Mouse (Mus musculus): ENCODE results near the gene Grk1.

GRCm38 (mm10) chr8:13427351-13427750 lies 22.5 kb downstream of the Grk1 start:
- no peak for TF ChIP-seq POLR2A (IDR thresholded peaks at IDR 0.05; ENCODE audit: insufficient read depth, low read depth, low read length)
- TF ChIP-seq CTCF (IDR thresholded peaks at IDR 0.05; ENCODE audit: insufficient read depth, low read depth, low read length), result no peak
